Mouse (Mus musculus): ENCODE measurements at regions not wholly inside any gene's neighbourhood (a gene's known extent, or its start where the extent isn't known, plus 50 kb on each side); places are given as distances from the start of the nearest gene placed in this dataset. TPM values are rescaled to one million over a fixed set of nuclear protein-coding genes. Genes with fewer than 3 reads are reported as not detected.

DNA sequence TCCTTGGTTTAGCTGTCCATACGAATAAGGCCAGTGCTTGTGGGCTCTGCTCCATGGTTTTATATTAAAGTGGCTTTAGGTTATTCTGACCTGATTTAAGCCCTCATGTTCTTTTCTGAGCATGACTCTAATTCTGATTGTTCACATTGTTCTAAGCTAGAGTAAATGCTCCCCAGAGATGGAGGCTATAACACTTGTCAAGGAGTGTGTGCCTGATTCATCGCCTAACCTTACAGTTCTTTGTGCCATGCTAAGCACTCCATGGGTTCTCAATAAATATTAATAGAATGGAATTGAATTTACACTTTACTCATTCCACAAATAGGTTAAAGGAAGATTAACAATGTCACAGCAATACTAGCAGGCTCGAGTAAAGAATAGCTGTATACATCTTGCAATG is 417.6 kb upstream of the Pfkp start:
- Histone ChIP-seq H3K9ac (replicated peaks) (no peak overlapping the region), H3K4me2 (no peak overlapping the region), H3K36me3 (no peaks in the 10 kb centered on the region), H3K27me3 (no peaks in the 10 kb centered on the region), H3K27ac (no peak overlapping the region), H3K4me1 (replicated peaks) (no peaks in the 10 kb centered on the region), H3K4me3 (replicated peaks) (no peak overlapping the region), H3K9me3 (no peaks in the 10 kb centered on the region)
- 79% methylated on average over 3 of the region's 3 CpGs for WGBS
- ATAC-seq (ENCODE audit: insufficient number of reproducible peaks, insufficient read depth, low FRiP score, low TSS enrichment, low read depth) = no peak

DNA sequence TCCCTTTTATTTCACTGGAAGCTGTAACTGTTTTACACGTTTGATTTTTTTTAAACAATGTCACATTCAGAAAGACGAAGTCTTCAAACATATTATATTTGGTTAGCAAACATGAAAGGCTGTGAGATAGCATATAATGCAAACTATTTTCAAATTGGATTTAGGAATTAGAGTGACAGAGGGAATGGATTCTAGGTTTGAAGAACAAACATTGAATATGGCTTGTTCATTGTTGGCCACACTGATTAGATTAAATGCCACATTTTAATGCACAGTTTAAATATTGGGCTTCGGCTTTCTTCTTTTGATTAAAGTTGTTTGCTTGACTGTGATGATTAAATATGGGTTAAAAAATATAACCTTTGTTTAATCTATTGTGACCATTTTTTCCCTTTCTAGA is 415.1 kb upstream of the Pfkp start:
- Histone ChIP-seq H3K27ac (no peak overlapping the region), H3K4me2 (no peak overlapping the region), H3K27me3 (no peaks in the 10 kb centered on the region), H3K4me1 (replicated peaks) (no peaks in the 10 kb centered on the region), H3K4me3 (replicated peaks) (no peak overlapping the region), H3K9me3 (no peaks in the 10 kb centered on the region), H3K36me3 (no peaks in the 10 kb centered on the region), H3K9ac (replicated peaks) (no peak overlapping the region)
- no peak for ATAC-seq (ENCODE audit: insufficient number of reproducible peaks, insufficient read depth, low FRiP score, low TSS enrichment, low read depth)
- 87% methylated on average over 3 of the region's 3 CpGs for WGBS

DNA sequence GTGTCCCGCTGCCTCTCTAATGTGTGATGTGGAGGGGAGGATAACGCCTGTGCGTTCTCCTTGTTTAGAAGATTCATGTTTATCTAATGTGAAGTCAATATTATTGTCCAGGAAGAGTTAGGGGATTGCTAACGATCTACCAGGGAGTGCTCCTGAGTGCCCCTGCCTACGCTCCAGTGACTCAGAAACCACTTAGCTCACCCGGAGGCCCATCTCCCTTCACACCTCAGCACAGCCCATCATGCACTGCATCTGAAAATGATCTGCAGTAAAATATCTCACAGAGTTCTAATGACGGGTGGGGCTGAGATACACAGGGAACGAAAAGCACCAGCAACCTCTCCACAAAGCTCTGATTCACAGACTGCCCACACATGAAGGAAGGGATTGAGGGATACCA is 409.0 kb upstream of the Pfkp start:
- H3K4me2 ChIP-seq = no peak overlapping the region
- 82% methylated on average over 8 of the region's 8 CpGs for WGBS
- H3K9me3 ChIP-seq = no peaks in the 10 kb centered on the region
- no peak overlapping the region for H3K27ac ChIP-seq
- no peaks in the 10 kb centered on the region for H3K27me3 ChIP-seq
- H3K36me3 ChIP-seq = no peaks in the 10 kb centered on the region
- no peak overlapping the region for H3K4me3 ChIP-seq (replicated peaks)
- H3K9ac ChIP-seq (replicated peaks) = no peak overlapping the region
- H3K4me1 ChIP-seq (replicated peaks) = no peaks in the 10 kb centered on the region
- ATAC-seq (ENCODE audit: insufficient number of reproducible peaks, insufficient read depth, low FRiP score, low TSS enrichment, low read depth) = no peak

Small RNA genes in the stretch of these regions (microRNA-seq; reads per million reads assigned to microRNA genes)
- not detected for gene Gm22689
